23 mouse cellular contexts compared by ENCODE assay signal in genomic region chr13:111296029-111296428, GRCm38 (mm10). TPM values are rescaled to one million over a fixed set of nuclear protein-coding genes. Genes with fewer than 3 reads are reported as not detected.
DNase-seq lines count a peak whose midpoint lies in the region; ATAC-seq lines count a peak whose summit lies in the region.
"Had no signal": no experiment of that assay in that cellular context is flagged by ENCODE, and none has a peak within 500 bp of the region (broad histone marks: within the 10 kb centered on the region; RNA-seq: fewer than 3 reads in every experiment).

No protein-coding gene starts in this region.

- no peaks in the 10 kb centered on the region for H3K4me1 ChIP-seq in embryonic facial prominence, embryonic 11.5 days (ENCODE audit: control insufficient read depth, insufficient read depth, low read length)
- H3K4me1 ChIP-seq in embryonic facial prominence, embryonic 10.5 days, result peaks cover 13% of the 10 kb centered on the region
- no peaks in the 10 kb centered on the region for H3K4me1 ChIP-seq in hindbrain, embryonic 11.5 days (replicated peaks; ENCODE audit: control insufficient read depth, insufficient read depth, low read length)
- H3K4me1 ChIP-seq: liver, embryonic 13.5 days had no signal

- intact Hi-C loops in heart, postnatal 25 days (cut with DNase I), result no loop called here

- no peak overlapping the region for H3K27ac ChIP-seq in embryonic facial prominence, embryonic 11.5 days (replicated peaks; ENCODE audit: low read depth, low read length)
- H3K27ac ChIP-seq in embryonic facial prominence, embryonic 10.5 days (replicated peaks), result no peak overlapping the region
- no peak overlapping the region for H3K27ac ChIP-seq in hindbrain, embryonic 11.5 days (ENCODE audit: low read depth, low read length)
- H3K27ac ChIP-seq: hindbrain, postnatal 0 days; liver, embryonic 13.5 days had no signal

- no peak for ATAC-seq in embryonic facial prominence, embryonic 11.5 days (replicated peaks; ENCODE audit: insufficient number of reproducible peaks, low FRiP score, low TSS enrichment, low read depth)
- no peak for ATAC-seq in hindbrain, embryonic 11.5 days (ENCODE audit: low FRiP score)
- ATAC-seq: forebrain, embryonic 16.5 days; hindbrain, postnatal 0 days had no signal

- no peak overlapping the region for H3K9ac ChIP-seq in embryonic facial prominence, embryonic 11.5 days (replicated peaks; ENCODE audit: low read length)
- H3K9ac ChIP-seq in hindbrain, embryonic 11.5 days (ENCODE audit: low read depth, low read length), result no peak overlapping the region
- H3K9ac ChIP-seq: liver, embryonic 13.5 days had no signal

- no peak overlapping the region for H3K4me2 ChIP-seq in embryonic facial prominence, embryonic 11.5 days (ENCODE audit: low read depth, low read length)
- no peak overlapping the region for H3K4me2 ChIP-seq in hindbrain, embryonic 11.5 days (replicated peaks; ENCODE audit: low read depth, low read length)
- H3K4me2 ChIP-seq: liver, embryonic 13.5 days had no signal

- H3K27me3 ChIP-seq in embryonic facial prominence, embryonic 11.5 days (ENCODE audit: control insufficient read depth, insufficient read depth, low read length), result no peaks in the 10 kb centered on the region
- no peaks in the 10 kb centered on the region for H3K27me3 ChIP-seq in embryonic facial prominence, embryonic 10.5 days (replicated peaks; ENCODE audit: low read depth, poor library complexity, severe bottlenecking)
- H3K27me3 ChIP-seq in hindbrain, embryonic 11.5 days (ENCODE audit: control insufficient read depth, insufficient read depth, low read length), result no peaks in the 10 kb centered on the region
- H3K27me3 ChIP-seq: liver, embryonic 13.5 days had no signal

- WGBS in embryonic facial prominence, embryonic 11.5 days, result 69% methylated on average over 5 of the region's 5 CpGs
- WGBS in embryonic facial prominence, embryonic 10.5 days, result 73% methylated on average over 5 of the region's 5 CpGs
- WGBS in hindbrain, embryonic 11.5 days, result 74% methylated on average over 5 of the region's 5 CpGs

- peak; percentile 22 for DNase-seq in embryonic facial prominence, embryonic 11.5 days (ENCODE audit: low spot score)
- DNase-seq in embryonic facial prominence, embryonic 10.5 days (ENCODE audit: low spot score), result no peak
- DNase-seq in testis, postnatal 10 days (ENCODE audit: low spot score), result peak; percentile 30
- no peak for DNase-seq in testis, postnatal 14 days (ENCODE audit: low spot score)
- peak; percentile 3 for DNase-seq in heart, postnatal 25 days (ENCODE audit: low spot score)
- DNase-seq in B cell, adult 2 months, result no peak
- DNase-seq in hindbrain, embryonic 11.5 days (ENCODE audit: low spot score), result no peak
- DNase-seq in gastrocnemius, adult 8-10 months (ENCODE audit: low spot score in 2 of 2), result no peak
- DNase-seq: cerebellum, postnatal 14 days; kidney, adult 8-10 months; kidney, postnatal 25 days; layer of hippocampus, adult 9-11 months; liver, embryonic 13.5 days; lung, postnatal 10 days; thymus, postnatal 14 days had no signal

- no peak overlapping the region for H3K4me3 ChIP-seq in embryonic facial prominence, embryonic 11.5 days (ENCODE audit: low read depth, low read length)
- H3K4me3 ChIP-seq in embryonic facial prominence, embryonic 10.5 days, result no peak overlapping the region
- no peak overlapping the region for H3K4me3 ChIP-seq in hindbrain, embryonic 11.5 days (ENCODE audit: low read depth, low read length)
- H3K4me3 ChIP-seq: liver, embryonic 13.5 days; megakaryocyte, embryonic 14.5 days had no signal

- no peaks in the 10 kb centered on the region for H3K9me3 ChIP-seq in embryonic facial prominence, embryonic 11.5 days (replicated peaks; ENCODE audit: control insufficient read depth, low read length)
- no peaks in the 10 kb centered on the region for H3K9me3 ChIP-seq in embryonic facial prominence, embryonic 10.5 days
- no peaks in the 10 kb centered on the region for H3K9me3 ChIP-seq in hindbrain, embryonic 11.5 days (ENCODE audit: control insufficient read depth, low read length)
- H3K9me3 ChIP-seq: liver, embryonic 13.5 days; megakaryocyte, embryonic 14.5 days had no signal

- H3K36me3 ChIP-seq in embryonic facial prominence, embryonic 11.5 days (replicated peaks; ENCODE audit: control insufficient read depth, insufficient read depth, low read depth, low read length), result no peaks in the 10 kb centered on the region
- no peaks in the 10 kb centered on the region for H3K36me3 ChIP-seq in embryonic facial prominence, embryonic 10.5 days (replicated peaks)
- no peaks in the 10 kb centered on the region for H3K36me3 ChIP-seq in hindbrain, embryonic 11.5 days (ENCODE audit: control insufficient read depth, insufficient read depth, low read length)
- H3K36me3 ChIP-seq: liver, embryonic 13.5 days had no signal

RNA-seq across cellular contexts. Expression of gene Actbl2, which starts 41.2 kb away (rescaled TPM):
- not detected in 2 replicates for polyA plus RNA-seq in embryonic facial prominence, embryonic 11.5 days (2014; fragmentation: Nextera tagmentation; extraction: Ambion mirVana)
- not detected in 2 replicates for polyA plus RNA-seq in embryonic facial prominence, embryonic 10.5 days (2016; fragmentation: Nextera tagmentation; extraction: Ambion mirVana)
- total RNA-seq in heart, postnatal 25 days (2021), result not detected
- polyA plus RNA-seq in hindbrain, embryonic 11.5 days (2014; fragmentation: Nextera tagmentation; extraction: Ambion mirVana), result not detected in 2 replicates
- not detected for total RNA-seq in gastrocnemius, adult 8-10 months (2022)
- total RNA-seq: heart, postnatal 14 days; left cerebral cortex, postnatal 10 days; MEL; midbrain, postnatal 0 days had no signal
- polyA plus RNA-seq: forebrain, embryonic 16.5 days; hindbrain, postnatal 0 days; liver, embryonic 13.5 days; midbrain, postnatal 0 days; small intestine, adult 2 months had no signal

Comparison
In these comparisons a context has a peak if more than half of its experiments do, and no peak if none do; other contexts are left out.
1. DNase-seq: peak in embryonic facial prominence, embryonic 11.5 days (single experiment), testis, postnatal 10 days (single experiment) and heart, postnatal 25 days (single experiment); none in embryonic facial prominence, embryonic 10.5 days (single experiment), testis, postnatal 14 days (single experiment), B cell, adult 2 months (0 of 2), hindbrain, embryonic 11.5 days (single experiment) and gastrocnemius, adult 8-10 months (0 of 2).